Mouse (Mus musculus) layer of hippocampus, adult 9-11 months (tissue): ENCODE results near the gene Ovol1.
A peak's percentile ranks its signal among the peaks of the same experiment; 100 is the strongest.

Experiments used
- DNase-seq: peaks from one replicate; pipeline ENCODE4 v3.0.0; 2022

The Ovol1 gene

GRCm38 (mm10) chr19:5516906-5517505 is 43.4 kb downstream of the Ovol1 start:
- DNase-seq, result peak; percentile 79

GRCm38 (mm10) chr19:5515840-5516777 is 44.3 kb downstream of the Ovol1 start:
- DNase-seq, result no peak

- DNase-seq, result no peak
Measured at GRCm38 (mm10) chr19:5513005-5513349, 47.5 kb downstream of the Ovol1 start.

- DNase-seq, result no peak
Measured at GRCm38 (mm10) chr19:5512091-5513004, 48.1 kb downstream of the Ovol1 start.

- DNase-seq, result no peak
Measured at GRCm38 (mm10) chr19:5511074-5511632, 49.3 kb downstream of the Ovol1 start.

- peak; percentile 100 for DNase-seq
Measured at GRCm38 (mm10) chr19:5510031-5511026, 50.1 kb downstream of the Ovol1 start, which contains the start of gene Snx32. Snx32 (minus strand) TSS chr19:5510538.

GRCm38 (mm10) chr19:5503687-5504086 is 56.8 kb downstream of the Ovol1 start, which contains the start of gene 1700020D05Rik:
1700020D05Rik (minus strand) TSS chr19:5503787.
- DNase-seq, result no peak

GRCm38 (mm10) chr19:5500330-5500875 is 60.0 kb downstream of the Ovol1 start:
- DNase-seq, result no peak
